Mouse (Mus musculus): ENCODE data around the gene Jade1. TPM values are rescaled to one million over a fixed set of nuclear protein-coding genes. Genes with fewer than 3 reads are reported as not detected.
A peak's percentile ranks its signal among the peaks of the same experiment; 100 is the strongest.

Jade1 gene
- 1 to 10 TPM; 7.4 to 7.6 TPM for polyA plus RNA-seq (2017; shearing (Covaris generic))

DNA sequence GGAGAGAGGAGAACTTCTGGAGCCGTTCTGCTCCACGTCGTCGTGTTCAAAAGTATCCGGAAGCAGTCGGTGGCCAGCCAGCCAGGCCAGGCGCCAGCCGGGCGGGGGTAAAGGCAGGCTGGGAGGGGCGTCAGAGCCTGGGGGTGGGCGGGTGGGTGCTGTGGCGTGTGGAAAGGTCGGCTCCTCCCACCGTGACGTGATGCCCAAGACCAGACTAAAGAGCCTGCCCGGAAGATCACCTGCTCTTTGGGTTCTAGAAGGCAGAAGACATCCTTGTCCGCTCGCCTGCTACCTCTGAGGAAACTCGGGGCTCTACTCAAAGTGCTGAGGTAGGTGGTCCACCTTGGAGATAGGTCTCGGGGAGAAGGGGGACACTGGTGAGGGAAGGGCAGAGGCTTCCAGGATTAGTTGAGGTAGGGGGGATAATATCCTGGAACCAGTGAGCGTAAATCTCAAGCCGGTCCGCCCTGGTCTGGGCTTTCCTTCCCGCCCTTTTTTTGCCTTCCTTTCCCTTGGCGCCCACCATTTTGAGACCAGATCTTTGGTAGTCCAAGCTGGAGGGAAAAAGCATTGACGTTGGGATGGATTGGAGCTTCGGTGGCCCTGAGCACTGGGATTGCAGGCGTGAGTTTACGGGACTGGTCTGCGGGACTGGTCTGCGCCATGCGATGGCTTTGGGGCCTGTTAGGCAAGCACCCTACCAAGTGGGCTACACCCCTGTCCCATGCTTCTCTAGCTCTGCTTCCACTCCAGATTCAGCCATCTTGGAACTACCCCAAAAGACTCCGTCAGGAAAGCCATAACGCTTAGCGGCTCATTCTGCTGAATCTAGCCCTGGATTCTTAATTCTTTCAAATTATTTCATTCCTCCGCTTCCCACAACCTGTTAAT, at the start of gene Jade1:
Jade1 (plus strand) TSS at position 241 of the 891 bp plus-strand sequence.
- no peak for ATAC-seq

DNA sequence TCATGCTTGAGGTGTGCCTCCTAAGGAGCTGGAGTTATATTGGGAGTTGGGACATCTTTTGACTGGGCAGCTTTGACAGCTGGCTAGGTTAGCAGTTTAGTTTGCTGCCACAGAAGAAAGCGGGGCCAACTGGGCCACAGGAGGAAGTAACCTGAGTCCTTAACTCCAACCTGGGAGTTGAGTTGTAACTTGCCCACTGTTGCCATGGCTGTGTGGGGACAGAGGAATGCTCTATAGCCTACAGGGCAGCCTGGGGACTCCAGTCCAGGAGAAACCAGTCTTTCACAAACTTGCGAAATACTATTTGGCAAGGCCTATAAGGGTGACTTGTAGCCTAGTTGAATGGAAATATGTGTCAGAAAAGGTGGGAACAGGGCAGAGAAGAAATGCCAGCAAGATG, 46.1 kb upstream of the Jade1 start:
- no peak for ATAC-seq

DNA sequence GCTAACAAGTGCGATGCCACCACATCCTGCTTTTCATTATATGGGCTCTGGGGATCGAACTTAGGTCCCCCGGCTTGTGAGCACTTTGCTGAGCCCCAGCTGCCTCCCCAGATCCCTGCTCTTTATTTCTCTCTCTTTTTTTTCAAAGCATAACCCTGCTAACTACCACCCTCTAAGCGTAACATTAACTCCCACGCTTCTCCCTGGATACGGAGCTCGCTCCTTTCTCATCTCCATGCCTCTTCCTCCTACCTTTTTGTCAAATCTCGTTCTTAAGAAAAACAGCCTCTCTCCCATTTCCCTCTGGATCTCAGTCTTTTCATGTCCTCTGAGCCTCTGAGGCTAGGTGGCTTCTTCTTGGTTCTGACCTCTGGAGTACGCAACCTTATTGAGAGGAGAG, 45.3 kb upstream of the Jade1 start:
- no peak for ATAC-seq

DNA sequence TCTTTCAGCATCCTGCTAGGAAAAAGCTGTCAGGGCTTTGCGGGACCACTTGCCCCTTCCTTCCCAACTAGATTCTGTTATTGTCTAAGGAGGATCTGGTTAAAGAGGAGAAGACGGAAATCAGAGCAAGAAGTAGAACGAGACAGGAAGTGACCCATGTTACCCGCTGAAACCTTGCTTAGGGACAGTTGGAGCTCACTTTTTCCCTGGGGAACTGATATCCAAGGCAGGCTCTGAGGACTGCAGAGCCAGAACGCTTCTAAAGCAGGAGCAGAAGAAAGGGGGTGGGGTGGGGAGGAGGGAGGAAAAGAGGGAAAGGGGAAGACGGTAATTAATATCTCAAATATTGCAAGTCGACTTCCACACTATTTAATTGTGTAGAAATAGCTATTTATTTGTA, 44.8 kb upstream of the Jade1 start:
- no peak for ATAC-seq

DNA sequence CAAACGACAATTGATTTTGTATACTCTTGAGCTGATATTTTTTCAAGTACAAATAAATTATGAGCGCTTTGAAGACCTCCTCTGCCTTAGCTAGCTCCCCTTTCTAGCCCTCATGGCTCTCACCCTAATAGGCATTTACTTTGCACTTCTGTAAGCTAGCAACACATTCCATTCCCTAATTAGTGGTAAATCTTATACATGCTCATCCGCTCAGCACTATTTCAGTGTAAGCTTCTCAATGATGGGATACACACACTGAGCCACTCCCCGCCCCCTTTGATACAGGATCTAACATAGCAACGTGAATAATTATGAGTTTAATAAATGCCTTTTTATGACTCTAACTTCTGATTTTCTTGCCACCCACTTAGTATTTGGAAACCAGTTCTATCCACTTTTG, 41.5 kb upstream of the Jade1 start:
- ATAC-seq, result no peak

DNA sequence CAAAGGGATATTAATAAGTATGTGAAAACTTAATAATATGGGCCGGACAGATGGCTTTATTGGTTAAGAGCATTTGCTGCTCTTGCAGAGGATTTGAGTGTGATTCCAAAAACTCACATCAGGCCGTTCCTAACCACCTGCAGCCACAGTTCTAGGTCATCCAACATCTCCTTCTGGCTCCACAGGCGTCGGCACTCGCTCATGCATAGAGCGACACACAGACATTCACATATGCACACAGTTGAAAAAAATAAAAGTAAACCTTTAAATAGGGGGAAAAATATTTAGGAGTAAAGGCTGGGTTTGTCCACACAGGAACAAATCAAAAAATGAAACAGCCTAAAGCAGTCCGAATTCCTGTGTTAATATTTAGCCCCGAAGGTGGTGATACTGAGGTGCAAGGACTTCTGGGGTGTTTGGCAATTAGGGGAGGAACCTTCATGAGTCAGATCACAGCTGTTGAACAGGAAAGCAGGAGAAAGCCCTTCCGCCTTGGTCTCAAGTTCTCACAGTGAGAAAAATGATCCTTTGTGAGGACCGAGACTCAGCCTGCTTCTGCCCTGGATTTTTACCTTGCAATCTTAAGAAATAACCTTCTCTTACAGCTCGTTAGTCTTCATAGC, 40.7 kb upstream of the Jade1 start:
- ATAC-seq, result no peak

DNA sequence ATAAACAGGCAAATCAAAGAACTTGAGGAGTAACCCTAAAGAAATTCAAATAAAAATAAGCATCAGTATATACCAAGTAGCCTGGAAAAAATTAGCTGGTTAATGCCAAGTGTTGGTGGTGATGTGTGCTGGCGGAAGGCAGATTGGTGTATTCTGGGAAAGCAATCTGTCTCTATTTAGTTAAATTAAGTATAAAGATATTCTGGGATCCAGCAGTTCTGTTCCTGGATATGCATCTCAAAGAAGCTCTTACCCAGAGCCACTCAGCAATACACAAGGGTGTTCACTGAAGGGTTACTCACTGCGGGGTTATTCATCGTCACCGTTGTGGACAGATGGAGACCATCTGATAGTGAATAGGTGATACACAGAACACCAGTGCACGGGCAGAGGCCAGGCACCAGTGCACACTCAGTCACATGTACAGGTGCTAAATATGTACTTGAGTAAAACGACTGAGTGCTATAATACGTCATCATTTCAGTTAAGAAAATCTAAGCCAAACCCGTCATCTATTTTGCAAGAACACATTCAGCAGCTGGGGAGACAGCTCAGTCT, 38.5 kb upstream of the Jade1 start:
- ATAC-seq, result no peak

DNA sequence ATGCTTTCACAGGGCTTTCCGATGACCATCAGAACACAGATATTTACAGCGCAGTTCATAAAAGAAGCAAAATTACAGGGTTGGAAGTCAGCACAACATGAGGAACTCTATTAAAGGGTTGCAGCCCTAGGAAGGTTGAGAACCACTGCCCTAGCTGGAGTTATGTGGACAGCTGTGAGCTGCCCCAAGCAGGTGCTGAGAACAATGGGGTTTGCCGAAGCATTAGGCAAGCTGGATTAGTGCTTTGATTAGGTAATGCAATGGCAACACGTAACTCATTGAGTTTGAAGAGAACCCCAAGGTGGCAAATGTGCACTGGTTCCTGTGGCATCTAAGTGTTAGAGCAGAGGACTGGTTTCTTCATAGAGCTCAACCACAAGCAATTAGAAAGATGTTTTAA, 34.6 kb upstream of the Jade1 start:
- ATAC-seq, result no peak

DNA sequence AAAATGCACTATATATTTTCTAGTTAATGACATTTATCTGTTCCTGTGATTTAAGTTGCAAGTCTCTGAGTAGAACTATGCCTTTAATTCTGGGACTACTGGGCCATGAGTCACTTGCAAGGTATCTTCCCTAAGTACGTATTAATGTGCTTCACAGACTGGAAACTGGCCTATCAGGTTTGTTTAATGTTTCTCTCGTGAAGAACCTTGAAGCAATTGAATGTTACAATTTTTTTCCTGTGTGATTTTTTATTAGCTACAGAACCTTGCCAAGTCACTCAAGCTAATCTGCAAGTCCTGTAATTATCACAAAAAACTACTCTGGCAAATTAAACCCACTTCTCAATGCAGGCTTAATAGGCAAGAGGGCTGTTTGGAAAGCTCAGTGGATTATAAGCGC, 33.8 kb upstream of the Jade1 start:
- ATAC-seq, result no peak

DNA sequence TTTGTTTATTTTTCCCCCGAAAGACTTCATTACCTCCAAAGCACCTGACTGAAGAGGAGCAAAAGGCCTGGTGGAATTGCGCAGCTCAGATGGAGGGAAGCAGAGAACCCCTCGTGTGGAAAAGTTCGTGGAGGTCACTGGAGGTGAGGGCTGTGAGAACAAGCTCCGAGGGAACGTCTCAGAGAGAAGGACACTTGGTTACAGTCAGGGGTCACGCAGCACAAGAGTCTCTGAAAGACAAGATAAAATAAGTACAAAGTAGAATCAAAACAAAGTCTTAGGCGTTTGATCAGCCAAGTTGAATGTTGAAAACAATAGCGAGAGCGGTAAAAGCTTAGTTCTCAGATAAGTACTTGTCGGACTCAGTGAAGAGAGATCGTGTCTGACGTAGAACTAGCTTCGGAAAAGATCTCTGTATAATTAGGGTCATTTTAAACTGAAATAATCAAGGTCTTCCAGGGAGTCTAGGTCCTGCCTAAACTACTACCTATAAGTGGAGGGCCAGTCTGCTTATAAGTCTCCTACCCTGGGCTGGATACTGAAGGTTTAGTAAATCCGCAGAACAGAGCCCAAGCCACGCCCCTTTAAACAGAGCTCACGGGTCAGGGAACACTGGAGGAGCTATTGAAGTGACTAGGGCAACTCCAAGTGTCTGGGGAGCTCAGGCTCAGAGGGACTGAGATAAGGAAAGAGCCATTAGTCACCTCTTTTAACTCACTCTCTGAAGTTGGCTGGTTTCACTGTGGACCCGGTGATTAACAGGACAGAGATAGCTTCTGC, 33.1 kb upstream of the Jade1 start:
- ATAC-seq, result no peak

DNA sequence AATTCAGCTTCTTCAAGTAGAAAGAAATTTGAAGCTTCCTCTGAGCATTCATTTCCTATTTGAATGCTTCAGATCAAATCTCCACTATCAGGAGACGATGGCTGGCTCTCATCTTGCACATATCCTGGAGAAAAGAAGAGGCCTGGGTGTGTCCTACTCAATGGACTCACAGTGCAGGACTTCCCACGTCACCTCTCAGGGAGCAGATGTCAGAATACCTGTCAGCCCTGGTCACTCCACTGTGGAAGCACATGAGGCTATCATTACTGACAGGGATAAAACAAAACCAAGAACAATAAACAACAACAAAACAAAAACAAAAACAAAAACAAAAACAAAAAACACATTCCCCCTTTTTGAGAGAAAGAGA, 32.5 kb upstream of the Jade1 start:
- no peak for ATAC-seq

DNA sequence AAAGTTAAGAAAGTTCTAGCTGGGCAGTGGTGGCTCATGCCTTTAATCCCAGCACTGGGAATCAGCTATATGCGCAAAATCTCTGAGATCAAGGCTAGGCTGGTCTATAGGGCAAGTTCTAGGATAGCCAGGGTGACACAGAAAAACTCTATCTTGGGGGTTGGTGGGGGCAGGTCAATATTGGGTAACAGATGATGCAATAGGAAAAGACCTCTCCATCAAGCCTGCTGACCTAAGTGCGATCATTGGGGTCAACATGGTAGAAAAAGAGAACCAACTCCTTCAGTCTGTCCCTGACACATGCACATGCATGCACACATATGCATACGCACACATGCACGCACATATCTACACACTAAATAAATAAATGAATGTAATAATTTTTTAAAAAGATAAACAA, 32.1 kb upstream of the Jade1 start:
- no peak for ATAC-seq

DNA sequence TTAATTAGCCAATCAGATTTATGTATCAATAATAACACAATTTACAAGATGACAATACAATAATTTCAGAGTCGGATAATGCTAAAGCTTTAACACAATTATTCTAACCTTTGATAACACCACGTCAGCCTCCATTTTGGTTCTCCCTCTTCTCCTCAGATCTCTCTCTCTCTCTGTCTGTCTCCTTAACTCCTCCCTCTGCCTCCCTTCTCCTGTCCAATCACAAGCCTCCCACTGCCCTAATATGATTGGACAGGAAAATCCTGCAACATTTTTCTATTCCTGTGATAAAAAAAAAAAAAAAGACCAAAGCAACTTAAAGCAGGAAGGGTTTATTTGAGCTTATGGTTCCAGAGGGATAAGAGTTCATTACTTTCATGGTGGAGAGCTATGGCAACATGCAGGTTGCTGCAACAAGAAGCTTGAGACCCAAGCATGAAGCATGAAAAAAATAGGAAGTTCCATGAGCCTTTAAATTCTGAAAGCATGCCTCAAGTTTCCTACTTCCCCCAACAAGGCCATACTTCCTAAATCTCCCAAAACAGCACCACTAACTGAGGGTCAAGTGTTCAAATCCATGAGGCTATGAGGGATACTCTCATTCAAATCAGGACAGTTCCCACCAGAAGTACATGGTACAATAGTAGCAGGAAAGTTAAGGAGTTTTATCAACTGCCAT, 27.1 kb upstream of the Jade1 start:
- no peak for ATAC-seq

DNA sequence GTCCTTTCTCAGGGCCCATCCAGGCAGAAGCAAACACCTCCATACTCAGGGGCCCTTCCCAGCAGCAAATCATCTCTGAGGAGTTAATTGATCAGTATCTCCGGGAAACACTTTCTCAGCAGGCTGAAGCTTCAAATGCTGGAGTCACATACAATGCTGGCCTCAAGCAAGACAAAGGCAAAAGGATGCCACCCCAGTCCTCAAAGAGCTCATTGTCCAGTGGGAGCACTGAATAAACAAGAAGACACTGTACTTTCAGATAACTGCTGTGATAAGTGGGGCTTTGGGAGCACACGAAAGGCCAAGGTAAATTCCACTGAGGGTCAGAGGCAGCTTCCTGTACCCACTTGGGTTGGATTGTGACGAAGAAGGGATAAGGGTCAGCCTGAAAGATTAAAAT, 25.4 kb upstream of the Jade1 start:
- ATAC-seq, result no peak

DNA sequence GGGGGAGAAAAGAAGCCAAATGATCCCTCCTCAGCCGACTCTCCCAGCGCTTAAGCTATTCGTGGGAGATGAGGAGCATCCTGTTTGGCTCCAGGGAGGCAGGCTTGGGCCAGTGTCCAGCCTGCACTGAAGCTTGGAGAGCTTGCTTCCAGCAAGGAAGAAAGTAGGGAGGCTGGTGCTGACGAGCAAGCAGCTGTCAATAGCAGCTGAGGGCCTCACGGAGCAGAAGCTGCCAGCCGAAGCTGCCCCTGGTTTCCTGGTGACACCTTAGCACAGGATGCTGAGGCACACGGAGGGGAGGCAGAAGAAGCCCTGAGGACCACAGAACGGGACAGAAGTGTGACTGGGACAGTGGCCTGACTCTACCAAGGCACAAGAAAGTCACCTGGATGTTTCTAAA, 24.0 kb upstream of the Jade1 start:
- no peak for ATAC-seq

DNA sequence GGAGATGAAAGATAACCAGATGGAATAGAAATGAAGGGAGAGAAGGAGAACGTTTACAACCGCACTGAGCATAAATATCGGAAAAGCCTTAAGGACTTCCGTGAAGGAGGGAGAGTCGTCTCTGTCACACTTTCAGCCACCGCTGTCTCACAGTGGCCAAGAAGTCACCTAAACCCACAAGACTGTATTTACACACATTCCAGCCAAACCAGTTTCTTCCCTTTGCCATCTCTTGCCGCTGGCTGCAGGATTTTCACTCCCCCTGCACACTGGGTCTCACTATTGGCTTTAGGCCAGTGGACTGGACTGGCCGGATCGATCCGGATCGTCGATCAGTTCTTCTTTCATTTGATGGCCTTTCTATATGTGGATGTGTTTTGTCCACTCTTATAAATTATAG, 23.4 kb upstream of the Jade1 start:
- no peak for ATAC-seq

DNA sequence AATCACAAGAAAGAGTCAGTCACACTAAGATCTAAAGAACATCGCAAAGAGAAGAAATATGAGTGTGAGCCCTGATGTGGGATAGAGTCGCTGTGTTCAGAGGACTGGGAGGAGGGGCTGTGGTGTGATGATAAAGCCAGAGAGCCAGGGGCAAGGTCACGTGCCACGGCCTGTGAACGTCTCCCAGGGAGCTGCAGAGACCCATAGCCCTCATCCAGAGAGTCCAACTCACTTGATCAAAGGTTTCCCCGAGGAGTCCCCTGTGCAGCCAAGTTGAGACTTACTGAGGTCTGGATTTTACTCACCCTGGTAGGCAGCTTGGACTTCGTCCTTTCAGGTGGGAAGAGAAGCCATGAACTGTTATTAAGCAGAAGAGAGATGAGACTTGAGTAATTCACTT, 21.9 kb upstream of the Jade1 start:
- ATAC-seq, result no peak

DNA sequence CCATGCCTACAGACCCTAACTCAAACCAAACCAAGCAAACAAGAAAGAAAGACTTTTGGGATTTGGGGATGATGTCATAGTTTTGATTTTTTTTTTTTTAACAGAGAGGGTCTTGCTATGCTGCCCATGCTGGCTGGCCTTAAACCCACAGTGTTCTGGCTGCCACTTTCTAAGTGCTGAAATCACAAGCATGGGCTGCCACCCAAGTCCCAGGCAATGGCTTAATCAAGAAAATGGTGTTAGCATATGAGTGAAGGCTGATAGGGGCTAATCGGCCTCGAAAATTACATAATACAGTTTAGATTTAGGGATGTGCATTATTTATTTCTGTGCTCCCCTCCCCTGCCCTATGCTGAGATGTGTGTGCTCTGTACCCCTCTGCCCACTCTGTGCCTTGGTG, 17.6 kb upstream of the Jade1 start:
- ATAC-seq, result no peak

DNA sequence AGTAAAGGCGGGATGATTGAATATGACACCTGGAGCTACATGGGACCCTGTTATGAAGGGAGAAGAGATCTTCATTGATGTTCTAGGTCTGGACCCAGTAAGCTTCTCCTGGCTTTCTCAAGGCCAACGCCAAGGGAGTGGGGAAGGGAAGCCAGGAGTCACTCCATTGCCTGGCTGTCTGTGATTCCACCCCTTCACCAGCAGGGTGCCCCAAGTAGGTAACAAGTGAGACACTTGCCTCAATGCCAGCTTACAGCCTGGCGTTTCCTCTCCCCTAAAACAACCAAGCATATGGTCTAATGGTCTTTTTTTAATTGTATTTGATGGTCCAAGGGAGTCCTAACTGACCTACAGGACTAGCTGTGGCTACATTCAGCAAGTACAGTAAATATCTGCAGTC, 14.2 kb upstream of the Jade1 start:
- ATAC-seq, result peak; percentile 63

DNA sequence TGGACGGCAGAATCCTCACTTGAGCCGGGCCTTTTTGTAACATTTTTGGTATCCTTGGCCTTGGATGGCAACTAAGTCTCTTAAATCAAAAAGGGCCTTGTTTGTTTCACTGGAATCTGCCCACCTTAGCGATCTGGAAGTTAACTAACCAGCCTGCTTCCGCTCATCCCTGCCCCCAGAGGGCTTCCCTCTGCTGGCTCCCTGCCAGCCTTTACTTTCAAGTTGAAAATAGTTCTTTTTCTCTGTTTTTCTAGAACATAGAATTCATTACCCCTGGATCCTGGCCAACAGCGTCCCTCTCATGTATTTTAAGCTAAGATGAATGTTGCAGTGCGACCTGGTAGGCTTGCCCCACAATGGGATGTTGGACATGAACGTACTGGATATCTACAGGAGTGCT, 11.1 kb upstream of the Jade1 start:
- ATAC-seq, result no peak

DNA sequence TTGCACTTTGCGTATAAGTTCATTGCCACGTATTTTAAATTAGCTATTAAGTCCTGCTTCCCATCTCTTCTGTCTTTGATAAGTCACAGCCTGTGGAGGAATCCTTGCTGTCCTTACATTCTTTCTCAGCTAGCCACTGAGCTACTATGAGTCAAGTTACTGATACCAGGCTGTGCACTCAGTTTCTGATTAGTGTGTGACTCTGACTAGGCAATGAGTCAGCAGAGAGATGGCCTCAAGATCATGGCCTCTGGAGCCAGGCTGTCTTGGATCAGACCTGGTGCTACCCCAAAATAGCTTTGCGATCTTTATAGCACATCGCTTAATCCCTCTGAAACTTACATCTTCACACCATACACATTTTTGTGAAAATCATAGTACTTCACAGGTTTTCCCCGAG, 8.2 kb upstream of the Jade1 start:
- no peak for ATAC-seq

DNA sequence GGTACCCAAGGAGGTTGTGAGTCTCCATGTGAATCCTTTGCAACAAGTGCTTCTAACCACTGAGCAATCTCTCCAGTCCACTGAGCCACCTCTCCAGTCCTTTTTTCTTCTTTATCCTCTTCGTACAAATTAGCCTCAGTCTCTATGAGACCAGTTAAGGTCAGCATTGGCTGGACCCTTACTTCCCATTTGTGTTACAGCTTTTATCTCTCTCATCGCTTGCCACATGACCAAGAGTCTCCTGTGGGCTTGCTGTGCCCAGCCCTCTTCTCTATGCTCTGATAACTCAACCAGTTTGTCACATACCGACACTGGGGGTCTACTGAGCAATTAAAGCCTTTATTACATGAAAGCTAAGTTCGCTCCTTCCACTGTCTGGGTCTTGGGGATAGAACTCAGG, 7.3 kb upstream of the Jade1 start:
- no peak for ATAC-seq

DNA sequence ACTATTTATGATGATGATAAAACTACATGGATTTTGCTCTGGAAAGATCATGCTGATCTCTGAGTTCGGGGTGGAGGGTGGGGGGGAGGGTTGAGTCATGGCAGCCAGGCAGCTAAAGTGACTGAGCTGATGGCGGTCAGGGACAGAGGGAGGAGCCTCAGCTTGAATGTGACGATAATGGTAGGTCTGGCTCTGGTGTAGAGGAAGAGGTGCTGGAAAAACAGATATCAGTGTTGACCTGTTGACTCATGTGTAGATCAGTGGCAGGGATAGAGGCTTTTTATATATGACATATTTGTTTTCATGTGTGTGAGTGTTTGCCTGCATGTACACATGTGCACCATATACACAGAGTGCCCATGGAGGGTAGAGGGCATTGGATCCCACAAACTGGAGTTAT, 3.9 kb upstream of the Jade1 start:
- no peak for ATAC-seq

Measured in activated CD4-positive, CD25-positive, alpha-beta regulatory T cell, adult 4 months (primary cell).